Mouse (Mus musculus): ENCODE data around the gene Vcl.

DNA sequence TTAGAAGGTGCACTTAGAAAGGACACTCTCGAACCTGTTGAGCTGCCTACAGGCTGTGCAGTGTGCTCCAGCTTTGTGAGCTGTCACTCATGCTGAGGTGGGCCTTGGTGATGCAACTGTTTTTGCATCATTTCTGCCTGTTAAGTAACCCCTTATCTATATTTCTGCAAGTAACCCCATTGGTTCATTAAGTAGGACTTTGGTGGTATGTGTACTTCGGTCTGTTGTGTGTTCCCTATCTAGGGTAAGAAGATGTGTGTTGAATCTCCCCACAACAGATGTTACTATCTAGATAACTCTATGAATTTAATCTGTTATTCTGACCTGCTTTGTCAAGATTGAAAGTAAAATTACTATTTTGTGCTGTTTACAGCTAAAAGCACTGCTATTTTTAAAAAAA, 17.4 kb upstream of the Vcl start:
- no peak for TF ChIP-seq CTCF (IDR thresholded peaks at IDR 0.05; ENCODE audit: borderline replicate concordance, insufficient read depth, low read length)
- no peak for TF ChIP-seq POLR2A (IDR thresholded peaks at IDR 0.05; ENCODE audit: low read depth, low read length)

All from embryonic fibroblast, embryonic 13.5 days (primary cell).